Mouse (Mus musculus) myocyte (in vitro differentiated cells): Measurements from ENCODE around the gene Rimkla. TPM values are rescaled to one million over a fixed set of nuclear protein-coding genes. Genes with fewer than 3 reads are reported as not detected.

Source experiments
- H3K27me3 ChIP-seq: one replicate; pipeline ENCODE4 v1.6.1; 2011; ENCODE audit not compliant: control insufficient read depth, insufficient read depth, insufficient read length
- H3K36me3 ChIP-seq: one replicate; pipeline ENCODE4 v1.6.1; 2011; ENCODE audit not compliant: control insufficient read depth, insufficient read depth
- H3K4me2 ChIP-seq: one replicate; pipeline ENCODE4 v1.6.1; 2011; ENCODE audit warnings: low read depth, control low read depth
- H3K4me3 ChIP-seq: one replicate; pipeline ENCODE4 v1.5.1; 2011; ENCODE audit warnings: mild to moderate bottlenecking, control low read depth, moderate library complexity
- H3K79me2 ChIP-seq: one replicate; pipeline ENCODE4 v1.6.1; 2011; ENCODE audit not compliant: control insufficient read depth, insufficient read depth
- H3ac ChIP-seq: one replicate; pipeline ENCODE4 v1.6.1; 2011; ENCODE audit not compliant: control insufficient read depth, insufficient read length
- CEBPB ChIP-seq: IDR thresholded peaks from 2 replicates; pipeline ENCODE4 v1.6.1; 2011; ENCODE audit warnings: mild to moderate bottlenecking, moderate library complexity; ENCODE audit not compliant: poor library complexity, insufficient read depth, severe bottlenecking
- E2F4 ChIP-seq: IDR thresholded peaks from one replicate; pipeline ENCODE4 v1.6.1; 2011; ENCODE audit warnings: mild to moderate bottlenecking, control low read depth, moderate library complexity; ENCODE audit not compliant: insufficient read depth
- MAX ChIP-seq: IDR thresholded peaks from one replicate; pipeline ENCODE4 v1.6.1; 2011; ENCODE audit warnings: low read depth, mild to moderate bottlenecking, control low read depth
- MYOD1 ChIP-seq, 3 experiments: IDR thresholded peaks; one replicate each; pipeline ENCODE4 v1.6.1; 2011; ENCODE audit warnings: control low read depth in 2 of 3, low read depth in 2 of 3, mild to moderate bottlenecking in 2 of 3, moderate library complexity in 1 of 3; ENCODE audit not compliant: insufficient read length in 2 of 3, control insufficient read depth in 1 of 3
- MYOG ChIP-seq, 3 experiments: IDR thresholded peaks; one replicate each; pipeline ENCODE4 v1.6.1; 2011; ENCODE audit warnings: control low read depth in 2 of 3, low read depth in 2 of 3, mild to moderate bottlenecking in 2 of 3; ENCODE audit not compliant: insufficient read length in 2 of 3, control insufficient read depth in 1 of 3, insufficient read depth in 1 of 3
- POLR2A ChIP-seq: IDR thresholded peaks from one replicate; pipeline ENCODE4 v1.6.1; 2011; ENCODE audit warnings: low read depth, mild to moderate bottlenecking, control low read depth, moderate library complexity; ENCODE audit not compliant: insufficient read length
- POLR2AphosphoS2 ChIP-seq: IDR thresholded peaks from one replicate; pipeline ENCODE4 v1.6.1; 2011; ENCODE audit warnings: low read depth, control low read depth; ENCODE audit not compliant: insufficient read length
- REST ChIP-seq: IDR thresholded peaks from one replicate; pipeline ENCODE4 v1.6.1; 2011; ENCODE audit warnings: mild to moderate bottlenecking, control low read depth, moderate library complexity; ENCODE audit not compliant: insufficient read depth, insufficient read length
- SRF ChIP-seq: IDR thresholded peaks from one replicate; pipeline ENCODE4 v1.6.1; 2011; ENCODE audit warnings: low read depth; ENCODE audit not compliant: control insufficient read depth, insufficient read length
- TCF12 ChIP-seq: IDR thresholded peaks from one replicate; pipeline ENCODE4 v1.6.1; 2011; ENCODE audit warnings: mild to moderate bottlenecking, control low read depth; ENCODE audit not compliant: poor library complexity, insufficient read depth, severe bottlenecking
- TCF3 ChIP-seq: IDR thresholded peaks from one replicate; pipeline ENCODE4 v1.6.1; 2011; ENCODE audit warnings: low read depth, control low read depth; ENCODE audit not compliant: insufficient read length
- USF1 ChIP-seq: IDR thresholded peaks from one replicate; pipeline ENCODE4 v1.6.1; 2011; ENCODE audit warnings: low read depth, mild to moderate bottlenecking, control low read depth, moderate library complexity
- polyA plus RNA-seq: library from polyadenylated mRNA; unstranded; fragments of >200 nt; fragmentation: generic; extraction: Trizol; gene quantifications from one replicate; pipeline ENCODE4 v1.2.1, GENCODE M21; 2012; ENCODE audit warnings: missing spikeins

The Rimkla gene
- polyA plus RNA-seq, 1 experiment = not detected

DNA sequence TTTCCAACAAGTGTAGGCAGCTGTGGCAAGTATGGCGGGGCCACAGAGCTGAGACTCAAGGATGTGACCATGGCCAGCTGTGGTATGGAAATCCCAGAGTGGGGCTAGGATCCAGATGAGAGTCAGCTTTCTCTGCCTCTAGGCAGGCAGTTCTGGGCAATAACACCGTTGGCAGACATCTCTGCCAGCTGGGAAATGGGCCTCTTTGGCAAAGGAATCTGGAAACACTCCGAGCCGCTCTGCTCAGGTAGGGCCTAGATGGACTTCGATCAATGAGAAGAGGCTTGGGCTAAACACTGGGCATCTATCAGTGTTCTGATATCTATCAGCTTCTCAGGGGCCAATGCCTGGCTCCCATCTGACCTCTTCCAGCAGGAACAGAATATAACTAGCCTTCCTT, 26.6 kb downstream of the Rimkla start:
- TF ChIP-seq TCF12 = no peak
- no peak for TF ChIP-seq CEBPB
- Histone ChIP-seq H3K4me2 (no peak overlapping the region), H3K27me3 (peaks cover 33% of the 10 kb centered on the region), H3K4me3 (no peak overlapping the region), H3K36me3 (no peaks in the 10 kb centered on the region), H3ac (no peak overlapping the region), H3K79me2 (no peaks in the 10 kb centered on the region)

DNA sequence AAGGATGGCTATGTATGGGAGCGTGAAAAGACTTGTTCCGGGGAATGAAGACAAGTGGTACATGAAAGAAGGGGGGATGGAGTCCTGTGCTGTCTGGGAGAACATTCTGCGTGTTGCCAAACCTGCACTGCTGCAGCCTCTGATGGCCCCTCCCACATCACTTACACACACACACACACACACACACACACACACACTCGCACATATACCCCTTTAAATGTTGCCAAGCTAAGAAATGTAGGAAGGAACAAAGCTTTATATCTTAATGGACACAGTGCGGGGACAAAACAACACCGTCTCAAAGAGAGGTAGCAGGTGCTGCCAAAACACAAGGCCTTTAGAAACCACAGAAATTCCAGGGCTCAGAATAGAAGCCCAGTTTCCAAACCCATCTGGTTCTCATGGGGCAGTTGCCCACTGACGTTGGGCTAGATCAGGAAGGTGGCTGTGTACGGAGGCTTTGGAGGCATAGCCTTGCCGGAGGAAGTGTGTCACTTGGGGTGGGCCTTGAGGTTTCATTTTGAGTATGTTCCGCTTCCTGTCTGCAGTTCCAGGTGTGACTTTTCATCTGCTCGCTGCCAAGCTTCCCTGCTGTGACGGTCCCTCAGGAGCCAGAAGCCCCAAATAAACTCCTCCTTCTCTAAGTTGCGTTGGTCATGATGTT, 28.5 kb downstream of the Rimkla start:
- H3K4me2 ChIP-seq = peak overlapping the region; percentile 34
- peaks cover 39% of the 10 kb centered on the region for H3K27me3 ChIP-seq
- H3K36me3 ChIP-seq = no peaks in the 10 kb centered on the region
- H3ac ChIP-seq = no peak overlapping the region
- no peak overlapping the region for H3K4me3 ChIP-seq
- no peaks in the 10 kb centered on the region for H3K79me2 ChIP-seq
- no peak for TF ChIP-seq POLR2AphosphoS2
- no peak for TF ChIP-seq TCF3
- TF ChIP-seq USF1 = no peak
- no peak for TF ChIP-seq REST
- no peak for TF ChIP-seq SRF
- TF ChIP-seq E2F4 = no peak
- TF ChIP-seq CEBPB = no peak
- no peak for TF ChIP-seq POLR2A
- TF ChIP-seq MYOD1 (IDR thresholded peaks at IDR 0.05; ENCODE audit: control insufficient read depth in 1 of 3, insufficient read length in 2 of 3, low read depth in 2 of 3) = no peak
- no peak for TF ChIP-seq MYOG (IDR thresholded peaks at IDR 0.05; ENCODE audit: control insufficient read depth in 1 of 3, insufficient read depth in 1 of 3, insufficient read length in 2 of 3, low read depth in 2 of 3)
- TF ChIP-seq TCF12 = no peak

DNA sequence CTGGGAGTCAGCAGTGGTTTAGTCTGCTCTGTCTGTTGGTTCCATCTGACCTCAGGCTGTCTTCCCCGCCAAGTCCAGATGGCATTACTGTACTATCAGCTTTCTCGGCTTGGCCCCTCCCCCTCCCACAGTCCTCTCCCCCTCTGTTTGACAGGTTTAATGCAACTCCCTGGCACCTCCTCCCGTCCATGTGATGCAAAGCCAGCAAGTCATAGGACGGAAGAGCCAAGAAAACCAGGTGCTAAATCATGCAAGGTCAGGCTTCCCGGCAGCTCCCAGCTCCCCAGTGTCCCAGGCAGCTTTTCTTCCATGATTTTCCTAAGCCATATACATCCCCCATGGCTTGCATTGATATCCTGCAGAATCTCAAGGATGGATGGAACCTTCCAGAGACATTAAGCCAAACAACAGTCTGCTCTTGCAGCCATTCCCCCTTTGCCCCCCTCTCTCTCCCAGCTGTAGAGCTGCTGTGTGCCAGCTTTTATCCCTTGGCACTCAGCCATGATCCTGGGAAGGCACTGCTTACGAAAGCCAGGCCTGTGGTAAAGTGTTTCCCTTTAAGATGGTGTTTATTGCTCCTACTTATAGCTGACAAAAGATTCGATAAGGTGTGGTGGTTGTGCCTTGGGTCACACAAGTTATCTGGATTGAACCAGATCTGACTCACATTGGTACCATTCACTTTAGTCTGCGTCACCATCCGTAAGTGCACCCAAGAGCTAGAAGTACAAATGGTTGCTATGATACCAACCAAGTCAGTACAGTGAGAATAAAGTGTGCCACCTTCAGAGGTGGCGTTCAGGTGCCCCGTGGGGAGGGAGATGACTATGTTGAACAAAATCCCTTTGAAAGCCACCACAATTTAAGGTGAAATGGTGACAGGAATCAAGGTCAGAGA, 29.3 kb downstream of the Rimkla start:
- no peak overlapping the region for H3ac ChIP-seq
- H3K36me3 ChIP-seq = no peaks in the 10 kb centered on the region
- no peak overlapping the region for H3K4me3 ChIP-seq
- peaks cover 34% of the 10 kb centered on the region for H3K27me3 ChIP-seq
- H3K79me2 ChIP-seq = no peaks in the 10 kb centered on the region
- TF ChIP-seq TCF3 = no peak
- TF ChIP-seq USF1 = no peak
- no peak for TF ChIP-seq E2F4
- TF ChIP-seq SRF = no peak
- no peak for TF ChIP-seq MYOG (IDR thresholded peaks at IDR 0.05; ENCODE audit: control insufficient read depth in 1 of 3, insufficient read depth in 1 of 3, insufficient read length in 2 of 3, low read depth in 2 of 3)
- TF ChIP-seq CEBPB = no peak
- no peak for TF ChIP-seq TCF12
- TF ChIP-seq POLR2A = no peak
- TF ChIP-seq POLR2AphosphoS2 = no peak
- no peak for TF ChIP-seq MAX
- no peak for TF ChIP-seq REST
- no peak for TF ChIP-seq MYOD1 (IDR thresholded peaks at IDR 0.05; ENCODE audit: control insufficient read depth in 1 of 3, insufficient read length in 2 of 3, low read depth in 2 of 3)
- H3K4me2 ChIP-seq = peak overlapping the region; percentile 34

DNA sequence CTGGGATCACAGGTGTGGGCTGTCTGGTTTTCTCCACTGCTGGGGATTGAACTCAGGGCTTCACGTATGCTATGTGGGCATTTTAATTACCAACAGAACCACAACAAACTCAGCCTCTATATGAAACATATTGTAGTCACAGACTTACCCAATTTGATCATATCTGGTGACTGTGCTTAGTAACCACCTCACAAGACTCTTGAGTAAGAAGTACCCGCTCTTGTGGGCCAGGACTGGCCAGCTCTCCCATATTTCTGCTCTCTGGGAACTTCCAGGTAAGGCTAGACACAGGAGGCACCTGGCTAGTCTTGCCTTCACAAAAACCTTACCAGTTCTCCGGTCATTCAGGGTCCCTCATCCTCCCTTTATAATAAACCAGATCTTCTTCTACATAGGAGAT, 30.0 kb downstream of the Rimkla start:
- H3ac ChIP-seq = no peak overlapping the region
- TF ChIP-seq MAX (no peak), TCF3 (no peak), MYOG (IDR thresholded peaks at IDR 0.05; ENCODE audit: control insufficient read depth in 1 of 3, insufficient read depth in 1 of 3, insufficient read length in 2 of 3, low read depth in 2 of 3) (no peak), POLR2AphosphoS2 (no peak), E2F4 (no peak)
- H3K79me2 ChIP-seq = no peaks in the 10 kb centered on the region
- peak overlapping the region; percentile 13 for H3K4me2 ChIP-seq
- H3K4me3 ChIP-seq = no peak overlapping the region
- peaks cover 29% of the 10 kb centered on the region for H3K27me3 ChIP-seq
- H3K36me3 ChIP-seq = no peaks in the 10 kb centered on the region

DNA sequence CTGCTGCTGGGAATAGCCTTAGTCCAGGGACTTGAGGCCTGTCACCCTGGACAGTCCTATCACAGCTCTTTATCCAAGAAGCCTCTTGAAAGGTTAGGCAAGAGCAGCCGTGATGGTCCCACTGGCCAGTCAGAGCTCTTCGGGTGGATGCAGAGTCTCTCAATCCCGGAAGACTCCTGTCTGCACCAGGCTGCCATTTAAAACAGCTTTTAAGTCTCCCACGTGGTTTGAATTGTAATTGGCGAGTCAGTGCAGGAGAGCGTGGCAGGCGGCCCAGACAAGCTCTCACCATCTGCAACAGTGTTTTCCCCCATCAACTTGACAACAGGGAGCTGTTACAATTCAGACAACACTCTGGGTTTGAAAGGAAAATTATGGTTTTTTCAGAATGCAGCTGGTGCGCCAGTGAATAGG, 31.7 kb downstream of the Rimkla start:
- H3ac ChIP-seq = no peak overlapping the region
- no peaks in the 10 kb centered on the region for H3K79me2 ChIP-seq
- no peak overlapping the region for H3K4me3 ChIP-seq
- peaks cover 19% of the 10 kb centered on the region for H3K27me3 ChIP-seq
- no peaks in the 10 kb centered on the region for H3K36me3 ChIP-seq
- H3K4me2 ChIP-seq = no peak overlapping the region
- TF ChIP-seq USF1 = no peak
- no peak for TF ChIP-seq MYOD1 (IDR thresholded peaks at IDR 0.05; ENCODE audit: control insufficient read depth in 1 of 3, insufficient read length in 2 of 3, low read depth in 2 of 3)
- no peak for TF ChIP-seq REST
- TF ChIP-seq POLR2AphosphoS2 = no peak
- no peak for TF ChIP-seq POLR2A
- no peak for TF ChIP-seq MAX
- no peak for TF ChIP-seq TCF3
